Mouse (Mus musculus) MEL (cell line): ENCODE measurements at regions not wholly inside any gene's neighbourhood (a gene's known extent, or its start where the extent isn't known, plus 50 kb on each side); places are given as distances from the start of the nearest gene placed in this dataset.

ENCODE experiments used
- DNase-seq: peaks from one replicate; pipeline ENCODE4 v3.0.0; 2011; ENCODE audit warnings: low read depth, low spot score
- H3K27ac ChIP-seq: 2 replicates; pipeline ENCODE4 v1.5.1; 2012; ENCODE audit warnings: low read depth, mild to moderate bottlenecking, control low read depth, low read length, moderate library complexity; ENCODE audit not compliant: control insufficient read depth
- H3K27me3 ChIP-seq, 2 experiments: fragments of 150-350 bp in 1 of 2; sonication (generic) in 1 of 2; 2 replicates each; pipeline ENCODE4 v1.6.1; 2012; ENCODE audit warnings: low read length in 2 of 2, mild to moderate bottlenecking in 2 of 2, improper control_type of control experiment in 1 of 2, moderate library complexity in 1 of 2; ENCODE audit not compliant: insufficient read depth in 2 of 2, control insufficient read depth in 1 of 2
- H3K36me3 ChIP-seq, 2 experiments: 2 replicates each; pipeline ENCODE4 v1.6.1; 2012 to 2014; ENCODE audit warnings: low read length in 2 of 2, improper control_type of control experiment in 1 of 2, inconsistent platforms in 1 of 2, mild to moderate bottlenecking in 1 of 2; ENCODE audit not compliant: insufficient read depth in 2 of 2, control insufficient read depth in 1 of 2
- H3K4me1 ChIP-seq, 2 experiments: fragments of 150-350 bp in 1 of 2; sonication (generic) in 1 of 2; 2 replicates each; pipeline ENCODE4 v1.6.1; 2012; ENCODE audit warnings: low read length in 2 of 2, improper control_type of control experiment in 1 of 2, mild to moderate bottlenecking in 1 of 2; ENCODE audit not compliant: insufficient read depth in 2 of 2, control insufficient read depth in 1 of 2
- H3K4me3 ChIP-seq, 2 experiments: fragments of 150-350 bp in 1 of 2; sonication (generic) in 1 of 2; 2 replicates each; pipeline ENCODE4 v1.5.1; 2012; ENCODE audit warnings: low read depth in 2 of 2, low read length in 2 of 2, mild to moderate bottlenecking in 2 of 2, moderate library complexity in 2 of 2, control low read depth in 1 of 2, improper control_type of control experiment in 1 of 2; ENCODE audit not compliant: control insufficient read depth in 1 of 2, insufficient read depth in 1 of 2
- H3K79me2 ChIP-seq: 2 replicates; pipeline ENCODE4 v1.6.1; 2012; ENCODE audit warnings: mild to moderate bottlenecking, low read length, moderate library complexity; ENCODE audit not compliant: control insufficient read depth, poor library complexity, insufficient read depth
- H3K9ac ChIP-seq: 2 replicates; pipeline ENCODE4 v1.6.1; 2012; ENCODE audit warnings: low read depth, mild to moderate bottlenecking, control low read depth, low read length, moderate library complexity; ENCODE audit not compliant: control insufficient read depth, poor library complexity, severe bottlenecking
- H3K9me3 ChIP-seq: fragments of 150-350 bp; sonication (generic); replicated peaks from 2 replicates; pipeline ENCODE4 v1.6.1; 2012; ENCODE audit warnings: mild to moderate bottlenecking, low read length, improper control_type of control experiment, moderate library complexity; ENCODE audit not compliant: insufficient read depth
- CHD1 ChIP-seq: IDR thresholded peaks from 2 replicates; pipeline ENCODE4 v1.6.1; 2012; ENCODE audit warnings: low read depth, mild to moderate bottlenecking, inconsistent platforms, low read length, improper control_type of control experiment
- CHD2 ChIP-seq: IDR thresholded peaks from 2 replicates; pipeline ENCODE4 v1.6.1; 2011; ENCODE audit warnings: low read length, improper control_type of control experiment
- EP300 ChIP-seq, 2 experiments: IDR thresholded peaks; 2 replicates each; pipeline ENCODE4 v1.6.1; 2011; ENCODE audit warnings: improper control_type of control experiment in 2 of 2, low read length in 2 of 2, low read depth in 1 of 2, mild to moderate bottlenecking in 1 of 2
- ETS1 ChIP-seq: IDR thresholded peaks from 2 replicates; pipeline ENCODE4 v1.6.1; 2012; ENCODE audit warnings: low read depth, mild to moderate bottlenecking, inconsistent platforms, low read length, improper control_type of control experiment, moderate library complexity
- GABPA ChIP-seq: IDR thresholded peaks from 2 replicates; pipeline ENCODE4 v1.6.1; 2012; ENCODE audit warnings: low read depth, mild to moderate bottlenecking, inconsistent platforms, low read length, improper control_type of control experiment, moderate library complexity
- HCFC1 ChIP-seq: IDR thresholded peaks from 2 replicates; pipeline ENCODE4 v1.6.1; 2012; ENCODE audit warnings: low read depth, mild to moderate bottlenecking, inconsistent platforms, low read length, improper control_type of control experiment, moderate library complexity
- JUND ChIP-seq: IDR thresholded peaks from 2 replicates; pipeline ENCODE4 v1.6.1; 2011; ENCODE audit warnings: low read depth, mild to moderate bottlenecking, improper control_type of control experiment, low read length
- MAFK ChIP-seq: IDR thresholded peaks from 2 replicates; pipeline ENCODE4 v1.6.1; 2011; ENCODE audit warnings: low read depth, mild to moderate bottlenecking, low read length, improper control_type of control experiment, borderline replicate concordance
- MAX ChIP-seq: IDR thresholded peaks from 2 replicates; pipeline ENCODE4 v1.6.1; 2011; ENCODE audit warnings: low read length, improper control_type of control experiment
- MAZ ChIP-seq: IDR thresholded peaks from 2 replicates; pipeline ENCODE4 v1.6.1; 2012; ENCODE audit warnings: low read depth, mild to moderate bottlenecking, inconsistent platforms, low read length, improper control_type of control experiment
- MEF2A ChIP-seq: IDR thresholded peaks from 2 replicates; pipeline ENCODE4 v1.6.1; 2014; ENCODE audit warnings: low read depth, mild to moderate bottlenecking, inconsistent platforms, low read length, improper control_type of control experiment; ENCODE audit not compliant: poor library complexity, insufficient replicate concordance, severe bottlenecking; ENCODE audit errors: extremely low read depth
- MXI1 ChIP-seq: IDR thresholded peaks from 2 replicates; pipeline ENCODE4 v1.6.1; 2011; ENCODE audit warnings: mild to moderate bottlenecking, low read depth, low read length, improper control_type of control experiment
- MYC ChIP-seq: IDR thresholded peaks from 2 replicates; pipeline ENCODE4 v1.6.1; 2011; ENCODE audit warnings: low read depth, mild to moderate bottlenecking, low read length, improper control_type of control experiment, moderate library complexity
- POLR2A ChIP-seq, 2 experiments: IDR thresholded peaks; 2 replicates each; pipeline ENCODE4 v1.6.1; 2011 to 2012; ENCODE audit warnings: low read length in 2 of 2, mild to moderate bottlenecking in 2 of 2, control low read depth in 1 of 2, improper control_type of control experiment in 1 of 2, low read depth in 1 of 2, moderate library complexity in 1 of 2; ENCODE audit not compliant: control insufficient read depth in 1 of 2, insufficient read depth in 1 of 2, poor library complexity in 1 of 2
- POLR2AphosphoS2 ChIP-seq: IDR thresholded peaks from 2 replicates; pipeline ENCODE4 v1.6.1; 2011; ENCODE audit warnings: low read length, improper control_type of control experiment
- SIN3A ChIP-seq: IDR thresholded peaks from 2 replicates; pipeline ENCODE4 v1.6.1; 2012; ENCODE audit warnings: low read length, improper control_type of control experiment, inconsistent platforms
- SMC3 ChIP-seq: IDR thresholded peaks from 2 replicates; pipeline ENCODE4 v1.6.1; 2011; ENCODE audit warnings: low read depth, low read length, improper control_type of control experiment
- TBP ChIP-seq: IDR thresholded peaks from 2 replicates; pipeline ENCODE4 v1.8.0; 2011; ENCODE audit warnings: low read depth, low read length, improper control_type of control experiment
- UBTF ChIP-seq: IDR thresholded peaks from 2 replicates; pipeline ENCODE4 v1.6.1; 2012; ENCODE audit warnings: low read depth, mild to moderate bottlenecking, inconsistent platforms, low read length, improper control_type of control experiment, moderate library complexity, borderline replicate concordance; ENCODE audit not compliant: insufficient read depth
- USF1 ChIP-seq: IDR thresholded peaks from 2 replicates; pipeline ENCODE4 v1.6.1; 2014; ENCODE audit warnings: low read depth, mild to moderate bottlenecking, inconsistent platforms, low read length, improper control_type of control experiment, moderate library complexity
- ZC3H11A ChIP-seq: IDR thresholded peaks from 2 replicates; pipeline ENCODE4 v1.6.1; 2012; ENCODE audit warnings: low read depth, mild to moderate bottlenecking, inconsistent platforms, low read length, improper control_type of control experiment
- ZMIZ1 ChIP-seq: IDR thresholded peaks from 2 replicates; pipeline ENCODE4 v1.6.1; 2012; ENCODE audit warnings: low read depth, mild to moderate bottlenecking, inconsistent platforms, low read length, improper control_type of control experiment, moderate library complexity

- Histone ChIP-seq H3K79me2 (no peaks in the 10 kb centered on the region), H3K4me1 (no peaks in the 10 kb centered on the region), H3K27ac (no peak overlapping the region), H3K4me3 (no peak overlapping the region), H3K9me3 (no peaks in the 10 kb centered on the region), H3K27me3 (no peaks in the 10 kb centered on the region), H3K36me3 (no peaks in the 10 kb centered on the region), H3K9ac (no peak overlapping the region)
- TF ChIP-seq POLR2AphosphoS2 (no peak), GABPA (no peak), ETS1 (no peak), MEF2A (no peak), MAFK (no peak), MYC (no peak), CHD2 (no peak), UBTF (no peak), ZMIZ1 (no peak), ZC3H11A (no peak)
- DNase-seq = no peak
Measured at GRCm38 (mm10) chr14:123079733-123080132, 95.9 kb upstream of the Tmtc4 start.

- Histone ChIP-seq H3K27ac (no peak overlapping the region), H3K9ac (no peak overlapping the region), H3K27me3 (no peaks in the 10 kb centered on the region), H3K9me3 (no peaks in the 10 kb centered on the region), H3K4me3 (no peak overlapping the region), H3K79me2 (no peaks in the 10 kb centered on the region), H3K36me3 (no peaks in the 10 kb centered on the region), H3K4me1 (no peaks in the 10 kb centered on the region)
- no peak for DNase-seq
- TF ChIP-seq HCFC1 (no peak), CHD1 (no peak), GABPA (no peak), MXI1 (no peak), TBP (no peak), SMC3 (no peak), MAX (no peak), EP300 (IDR thresholded peaks at IDR 0.05; ENCODE audit: low read depth in 1 of 2, low read length in 2 of 2) (no peak), USF1 (no peak), MEF2A (no peak), ZMIZ1 (no peak), MAZ (no peak), MAFK (no peak), SIN3A (no peak), POLR2A (IDR thresholded peaks at IDR 0.05; ENCODE audit: control insufficient read depth in 1 of 2, insufficient read depth in 1 of 2, low read depth in 1 of 2, low read length in 2 of 2, poor library complexity in 1 of 2) (no peak), JUND (no peak), UBTF (no peak)
Measured at GRCm38 (mm10) chr14:123078804-123079203, 95.0 kb upstream of the Tmtc4 start.
